Mouse (Mus musculus): ENCODE measurements around the gene Dpm3. TPM values are rescaled to one million over a fixed set of nuclear protein-coding genes. Genes with fewer than 3 reads are reported as not detected.

The Dpm3 gene
- polyA plus RNA-seq, 1 experiment from 2014 or later, result 82.9 TPM

GRCm38 (mm10) chr3:89296761-89297396 lies 37.7 kb downstream of the Dpm3 start:
- WGBS, result 87% methylated on average over 11 of the region's 11 CpGs
- Histone ChIP-seq H3K27ac (ENCODE audit: low read depth, low read length) (no peak overlapping the region), H3K27me3 (ENCODE audit: control insufficient read depth, insufficient read depth, low read length) (peaks cover 6% of the 10 kb centered on the region), H3K4me1 (replicated peaks; ENCODE audit: control insufficient read depth, insufficient read depth, low read length) (0 out of 2 replicates have a peak, but pooled peaks cover 4% of the 10 kb centered on the region), H3K9ac (ENCODE audit: low read depth, low read length) (no peak overlapping the region), H3K4me2 (replicated peaks; ENCODE audit: low read depth, low read length) (no peak overlapping the region), H3K9me3 (ENCODE audit: control insufficient read depth, low read length) (no peaks in the 10 kb centered on the region), H3K4me3 (ENCODE audit: low read depth, low read length) (no peak overlapping the region), H3K36me3 (ENCODE audit: control insufficient read depth, insufficient read depth, low read length) (no peaks in the 10 kb centered on the region)
- DNase-seq (ENCODE audit: low spot score), result no peak
- no peak for ATAC-seq (ENCODE audit: low FRiP score)

- Histone ChIP-seq H3K9ac (ENCODE audit: low read depth, low read length) (no peak overlapping the region), H3K27me3 (ENCODE audit: control insufficient read depth, insufficient read depth, low read length) (peaks cover 6% of the 10 kb centered on the region), H3K27ac (ENCODE audit: low read depth, low read length) (no peak overlapping the region), H3K4me2 (replicated peaks; ENCODE audit: low read depth, low read length) (no peak overlapping the region), H3K9me3 (ENCODE audit: control insufficient read depth, low read length) (no peaks in the 10 kb centered on the region), H3K4me3 (ENCODE audit: low read depth, low read length) (no peak overlapping the region), H3K36me3 (ENCODE audit: control insufficient read depth, insufficient read depth, low read length) (no peaks in the 10 kb centered on the region), H3K4me1 (replicated peaks; ENCODE audit: control insufficient read depth, insufficient read depth, low read length) (0 out of 2 replicates have a peak, but pooled peaks cover 4% of the 10 kb centered on the region)
- 87% methylated on average over 6 of the region's 6 CpGs for WGBS
- no peak for DNase-seq (ENCODE audit: low spot score)
- no peak for ATAC-seq (ENCODE audit: low FRiP score)
These were observed 39.8 kb downstream of the Dpm3 start for GRCm38 (mm10) chr3:89298908-89299307.

GRCm38 (mm10) chr3:89299499-89299898 lies 40.3 kb downstream of the Dpm3 start:
- H3K4me3 ChIP-seq (ENCODE audit: low read depth, low read length), result no peak overlapping the region
- no peaks in the 10 kb centered on the region for H3K9me3 ChIP-seq (ENCODE audit: control insufficient read depth, low read length)
- no peaks in the 10 kb centered on the region for H3K36me3 ChIP-seq (ENCODE audit: control insufficient read depth, insufficient read depth, low read length)
- peak; percentile 59 for DNase-seq (ENCODE audit: low spot score)
- ATAC-seq (ENCODE audit: low FRiP score), result no peak
- 5% methylated on average over 14 of the region's 14 CpGs for WGBS
- peaks cover 6% of the 10 kb centered on the region for H3K27me3 ChIP-seq (ENCODE audit: control insufficient read depth, insufficient read depth, low read length)
- H3K4me1 ChIP-seq (replicated peaks; ENCODE audit: control insufficient read depth, insufficient read depth, low read length), result 0 out of 2 replicates have a peak, but pooled peaks cover 4% of the 10 kb centered on the region
- H3K9ac ChIP-seq (ENCODE audit: low read depth, low read length), result no peak overlapping the region
- peak overlapping the region; percentile 20; the same call in 1 of the 2 replicates for H3K4me2 ChIP-seq (replicated peaks; ENCODE audit: low read depth, low read length)
- no peak overlapping the region for H3K27ac ChIP-seq (ENCODE audit: low read depth, low read length)

GRCm38 (mm10) chr3:89300071-89300470 lies 40.9 kb downstream of the Dpm3 start:
- Histone ChIP-seq H3K4me1 (replicated peaks; ENCODE audit: control insufficient read depth, insufficient read depth, low read length) (0 out of 2 replicates have a peak, but pooled peaks cover 4% of the 10 kb centered on the region), H3K27me3 (ENCODE audit: control insufficient read depth, insufficient read depth, low read length) (peaks cover 6% of the 10 kb centered on the region), H3K4me2 (replicated peaks; ENCODE audit: low read depth, low read length) (no peak overlapping the region), H3K9me3 (ENCODE audit: control insufficient read depth, low read length) (no peaks in the 10 kb centered on the region), H3K4me3 (ENCODE audit: low read depth, low read length) (no peak overlapping the region), H3K9ac (ENCODE audit: low read depth, low read length) (no peak overlapping the region), H3K36me3 (ENCODE audit: control insufficient read depth, insufficient read depth, low read length) (no peaks in the 10 kb centered on the region), H3K27ac (ENCODE audit: low read depth, low read length) (no peak overlapping the region)
- DNase-seq (ENCODE audit: low spot score) (no peak), ATAC-seq (ENCODE audit: low FRiP score) (no peak)
- 63% methylated on average over 1 of the region's 1 CpGs for WGBS

GRCm38 (mm10) chr3:89300514-89300913 lies 41.4 kb downstream of the Dpm3 start:
- Histone ChIP-seq H3K27ac (ENCODE audit: low read depth, low read length) (no peak overlapping the region), H3K9me3 (ENCODE audit: control insufficient read depth, low read length) (no peaks in the 10 kb centered on the region), H3K4me1 (replicated peaks; ENCODE audit: control insufficient read depth, insufficient read depth, low read length) (0 out of 2 replicates have a peak, but pooled peaks cover 4% of the 10 kb centered on the region), H3K36me3 (ENCODE audit: control insufficient read depth, insufficient read depth, low read length) (no peaks in the 10 kb centered on the region), H3K4me3 (ENCODE audit: low read depth, low read length) (no peak overlapping the region), H3K27me3 (ENCODE audit: control insufficient read depth, insufficient read depth, low read length) (peaks cover 6% of the 10 kb centered on the region), H3K9ac (ENCODE audit: low read depth, low read length) (no peak overlapping the region), H3K4me2 (replicated peaks; ENCODE audit: low read depth, low read length) (no peak overlapping the region)
- 68% methylated on average over 2 of the region's 2 CpGs for WGBS
- no peak for ATAC-seq (ENCODE audit: low FRiP score)
- DNase-seq (ENCODE audit: low spot score), result no peak

- no peaks in the 10 kb centered on the region for H3K9me3 ChIP-seq (ENCODE audit: control insufficient read depth, low read length)
- H3K9ac ChIP-seq (ENCODE audit: low read depth, low read length), result no peak overlapping the region
- H3K36me3 ChIP-seq (ENCODE audit: control insufficient read depth, insufficient read depth, low read length), result no peaks in the 10 kb centered on the region
- peaks cover 6% of the 10 kb centered on the region for H3K27me3 ChIP-seq (ENCODE audit: control insufficient read depth, insufficient read depth, low read length)
- 59% methylated on average over 6 of the region's 6 CpGs for WGBS
- 0 out of 2 replicates have a peak, but pooled peaks cover 2% of the 10 kb centered on the region for H3K4me1 ChIP-seq (replicated peaks; ENCODE audit: control insufficient read depth, insufficient read depth, low read length)
- H3K4me2 ChIP-seq (replicated peaks; ENCODE audit: low read depth, low read length), result no peak overlapping the region
- no peak overlapping the region for H3K27ac ChIP-seq (ENCODE audit: low read depth, low read length)
- no peak overlapping the region for H3K4me3 ChIP-seq (ENCODE audit: low read depth, low read length)
- ATAC-seq (ENCODE audit: low FRiP score) (no peak), DNase-seq (ENCODE audit: low spot score) (no peak)
These were observed 45.3 kb downstream of the Dpm3 start for GRCm38 (mm10) chr3:89304440-89304839.

GRCm38 (mm10) chr3:89305105-89305504 lies 45.9 kb downstream of the Dpm3 start:
- no peak overlapping the region for H3K4me3 ChIP-seq (ENCODE audit: low read depth, low read length)
- no peaks in the 10 kb centered on the region for H3K9me3 ChIP-seq (ENCODE audit: control insufficient read depth, low read length)
- H3K36me3 ChIP-seq (ENCODE audit: control insufficient read depth, insufficient read depth, low read length), result no peaks in the 10 kb centered on the region
- ATAC-seq (ENCODE audit: low FRiP score), result no peak
- no peak overlapping the region for H3K9ac ChIP-seq (ENCODE audit: low read depth, low read length)
- DNase-seq (ENCODE audit: low spot score), result no peak
- no peak overlapping the region for H3K4me2 ChIP-seq (replicated peaks; ENCODE audit: low read depth, low read length)
- peaks cover 3% of the 10 kb centered on the region for H3K27me3 ChIP-seq (ENCODE audit: control insufficient read depth, insufficient read depth, low read length)
- WGBS, result 70% methylated on average over 4 of the region's 4 CpGs
- no peaks in the 10 kb centered on the region for H3K4me1 ChIP-seq (replicated peaks; ENCODE audit: control insufficient read depth, insufficient read depth, low read length)
- no peak overlapping the region for H3K27ac ChIP-seq (ENCODE audit: low read depth, low read length)

GRCm38 (mm10) chr3:89305551-89306325 lies 46.6 kb downstream of the Dpm3 start:
- 66% methylated on average over 8 of the region's 8 CpGs for WGBS
- ATAC-seq (ENCODE audit: low FRiP score), result no peak
- H3K4me2 ChIP-seq (replicated peaks; ENCODE audit: low read depth, low read length), result no peak overlapping the region
- H3K9me3 ChIP-seq (ENCODE audit: control insufficient read depth, low read length), result no peaks in the 10 kb centered on the region
- DNase-seq (ENCODE audit: low spot score), result no peak
- H3K9ac ChIP-seq (ENCODE audit: low read depth, low read length), result no peak overlapping the region
- no peaks in the 10 kb centered on the region for H3K27me3 ChIP-seq (ENCODE audit: control insufficient read depth, insufficient read depth, low read length)
- H3K4me1 ChIP-seq (replicated peaks; ENCODE audit: control insufficient read depth, insufficient read depth, low read length), result no peaks in the 10 kb centered on the region
- no peak overlapping the region for H3K4me3 ChIP-seq (ENCODE audit: low read depth, low read length)
- no peaks in the 10 kb centered on the region for H3K36me3 ChIP-seq (ENCODE audit: control insufficient read depth, insufficient read depth, low read length)
- H3K27ac ChIP-seq (ENCODE audit: low read depth, low read length), result no peak overlapping the region
